Mouse (Mus musculus) ES-Bruce4 (cell line): ENCODE results near the gene Lix1l.

Experiments used
- CTCF ChIP-seq: IDR thresholded peaks from one replicate; pipeline ENCODE4 v1.8.1; 2011; ENCODE audit warnings: low read depth, low read length
- EP300 ChIP-seq: IDR thresholded peaks from 2 replicates; pipeline ENCODE4 v1.6.1; 2011; ENCODE audit warnings: low read depth, low read length; ENCODE audit not compliant: insufficient read depth

DNA sequence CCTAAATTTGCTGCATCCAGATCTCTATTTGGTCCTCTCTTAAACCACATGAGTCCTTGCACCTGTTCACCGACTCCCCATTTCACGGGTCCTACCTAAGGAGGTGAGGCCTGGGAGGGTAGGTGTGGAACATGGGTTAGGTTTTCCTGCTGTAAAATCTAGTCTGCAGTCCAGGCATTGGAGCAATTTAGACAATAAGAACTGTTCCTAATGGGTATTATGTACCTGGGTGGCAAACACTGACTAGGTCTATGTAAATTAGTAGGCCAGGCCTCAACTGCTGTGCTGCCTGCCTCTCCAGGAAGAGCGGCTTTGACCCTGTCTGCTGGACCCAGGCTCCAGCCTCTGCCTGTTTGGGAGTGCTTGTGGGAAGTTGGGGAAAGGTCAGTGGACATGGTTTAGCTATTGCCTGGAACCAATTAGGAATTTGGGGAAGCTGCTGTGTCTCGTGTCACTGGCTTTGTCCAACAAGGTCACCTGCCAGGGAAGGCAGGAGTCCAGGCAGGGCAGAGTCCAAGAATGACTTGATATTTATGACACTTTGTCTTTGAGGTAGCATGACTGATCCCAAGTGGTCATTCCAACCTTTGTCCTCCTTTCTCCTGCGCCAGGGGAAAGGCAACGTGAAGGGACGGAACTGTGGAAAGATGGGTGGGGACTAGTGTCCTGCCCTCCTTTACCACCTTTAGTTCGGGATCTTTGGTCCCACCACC lies 25.5 kb upstream of the Lix1l start:
- TF ChIP-seq CTCF = no peak
- TF ChIP-seq EP300 = no peak
